Mouse (Mus musculus) limb, embryonic 13.5 days (tissue): ENCODE data around the gene Cd22. TPM values are rescaled to one million over a fixed set of nuclear protein-coding genes. Genes with fewer than 3 reads are reported as not detected.
"Not testable (repeated sequence)": the region's sequence is repeated elsewhere in the genome, so short reads cannot be mapped to it uniquely, and the experiment has no call there.

Source experiments
- ATAC-seq: fragments of 200-750 bp; cut with Nextera tagmentation; 2 replicates; pipeline ENCODE4 v1.8.0; 2017; ENCODE audit warnings: low read depth, moderate number of reproducible peaks, moderate TSS enrichment; ENCODE audit not compliant: low FRiP score
- H3K27ac ChIP-seq: fragments of 300-500 bp; sonication (generic); 2 replicates; pipeline ENCODE4 v1.5.1; 2015; ENCODE audit warnings: inconsistent platforms, mild to moderate bottlenecking, moderate library complexity
- H3K27me3 ChIP-seq: fragments of 300-500 bp; sonication (generic); 2 replicates; pipeline ENCODE4 v1.6.1; 2015; ENCODE audit warnings: mild to moderate bottlenecking, inconsistent platforms
- H3K36me3 ChIP-seq: fragments of 300-500 bp; sonication (generic); 2 replicates; pipeline ENCODE4 v1.6.1; 2015; ENCODE audit warnings: inconsistent platforms, mild to moderate bottlenecking, moderate library complexity
- H3K4me1 ChIP-seq: fragments of 300-500 bp; sonication (generic); 2 replicates; pipeline ENCODE4 v1.6.1; 2015; ENCODE audit warnings: inconsistent platforms
- H3K4me2 ChIP-seq: fragments of 300-500 bp; sonication (generic); replicated peaks from 2 replicates; pipeline ENCODE4 v1.6.1; 2015; ENCODE audit warnings: inconsistent platforms, mild to moderate bottlenecking, moderate library complexity
- H3K4me3 ChIP-seq: fragments of 300-500 bp; sonication (generic); 2 replicates; pipeline ENCODE4 v1.5.1; 2015; ENCODE audit warnings: moderate library complexity, mild to moderate bottlenecking, inconsistent platforms
- H3K9ac ChIP-seq: fragments of 300-500 bp; sonication (generic); 2 replicates; pipeline ENCODE4 v1.6.1; 2015; ENCODE audit warnings: mild to moderate bottlenecking, inconsistent platforms
- H3K9me3 ChIP-seq: fragments of 300-500 bp; sonication (generic); 2 replicates; pipeline ENCODE4 v1.6.1; 2016; ENCODE audit warnings: inconsistent platforms
- WGBS: fragments of 180-500 bp; shearing (Covaris S2); methylation state at CpG from one replicate; pipeline ENCODE4 v1.1.7; 2015; 5-methylcytosine and 5-hydroxymethylcytosine counted together
- polyA plus RNA-seq: library from polyadenylated mRNA; unstranded; fragments of >200 nt; fragmentation: Nextera tagmentation; extraction: Ambion mirVana; gene quantifications from 2 replicates; pipeline ENCODE4 v1.2.1, GENCODE M21; 2015

Gene Cd22
- polyA plus RNA-seq, 1 experiment from 2014 or later, result 0.09 TPM

GRCm38 (mm10) chr7:30837277-30837676, 42.9 kb downstream of the Cd22 start:
- no peak overlapping the region for H3K9ac ChIP-seq
- ATAC-seq, result no peak
- no peak overlapping the region for H3K27ac ChIP-seq
- H3K27me3 ChIP-seq, result no peaks in the 10 kb centered on the region
- H3K4me1 ChIP-seq, result no peaks in the 10 kb centered on the region
- H3K9me3 ChIP-seq, result no peaks in the 10 kb centered on the region
- no peak overlapping the region for H3K4me2 ChIP-seq
- H3K36me3 ChIP-seq, result no peaks in the 10 kb centered on the region
- no peak overlapping the region for H3K4me3 ChIP-seq

DNA sequence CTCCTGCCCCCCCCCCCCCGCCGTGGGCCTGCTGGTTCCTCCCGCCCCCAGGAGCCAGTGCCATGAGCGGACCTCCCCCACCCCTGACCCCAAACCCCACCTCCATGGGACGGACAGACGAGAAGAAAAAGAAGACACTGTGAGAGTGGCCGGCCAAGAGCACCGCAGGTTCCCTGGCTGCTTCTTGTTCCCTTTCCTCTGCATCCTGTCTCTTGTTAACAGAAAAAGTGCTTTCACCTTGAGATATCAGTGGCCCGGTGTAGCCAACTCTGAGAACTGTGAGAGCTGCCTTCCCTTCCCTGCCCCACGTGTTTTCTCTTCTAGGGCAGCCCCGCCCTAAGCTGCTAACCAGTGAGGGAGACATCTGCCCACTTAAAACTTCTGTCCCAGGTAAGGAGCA, 47.5 kb downstream of the Cd22 start:
- not testable (repeated sequence) for H3K9me3 ChIP-seq, H3K4me2 ChIP-seq, H3K27ac ChIP-seq, ATAC-seq, H3K4me3 ChIP-seq, H3K9ac ChIP-seq, H3K27me3 ChIP-seq, H3K36me3 ChIP-seq, H3K4me1 ChIP-seq
- 52% methylated on average over 7 of the region's 11 CpGs for WGBS

- no peaks in the 10 kb centered on the region for H3K27me3 ChIP-seq
- H3K27ac ChIP-seq, result no peak overlapping the region
- no peaks in the 10 kb centered on the region for H3K9me3 ChIP-seq
- ATAC-seq, result no peak
- no peaks in the 10 kb centered on the region for H3K36me3 ChIP-seq
- H3K9ac ChIP-seq, result no peak overlapping the region
- H3K4me3 ChIP-seq, result no peak overlapping the region
- WGBS, result 78% methylated on average over 17 of the region's 17 CpGs
- H3K4me1 ChIP-seq, result no peaks in the 10 kb centered on the region
- H3K4me2 ChIP-seq, result no peak overlapping the region
Observed at GRCm38 (mm10) chr7:30832261-30832660, 47.9 kb downstream of the Cd22 start.

DNA sequence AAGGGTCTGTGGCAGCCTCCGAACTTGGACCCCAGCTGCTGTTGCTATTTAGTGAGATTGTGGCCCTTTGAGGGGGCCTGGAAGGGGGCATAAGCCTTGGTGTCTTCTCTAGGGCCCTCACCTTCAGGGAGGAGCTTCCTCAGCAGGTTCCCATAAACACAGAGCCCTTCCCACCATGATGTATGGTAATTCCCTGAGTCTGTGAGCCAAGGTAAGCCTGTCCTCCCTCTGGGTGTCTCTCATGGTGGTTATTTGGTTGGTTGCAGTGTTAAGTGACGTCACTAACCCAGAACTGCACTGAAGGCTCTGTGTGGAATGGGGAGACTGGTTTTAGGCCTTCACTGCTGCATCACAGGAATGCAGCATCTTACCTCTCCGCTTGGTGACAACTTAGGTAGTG, 50.7 kb downstream of the Cd22 start:
- H3K9me3 ChIP-seq, result no peaks in the 10 kb centered on the region
- H3K27me3 ChIP-seq, result no peaks in the 10 kb centered on the region
- H3K27ac ChIP-seq, result no peak overlapping the region
- WGBS, result 61% methylated on average over 3 of the region's 3 CpGs
- no peak overlapping the region for H3K9ac ChIP-seq
- no peaks in the 10 kb centered on the region for H3K4me1 ChIP-seq
- H3K4me2 ChIP-seq, result no peak overlapping the region
- H3K4me3 ChIP-seq, result no peak overlapping the region
- ATAC-seq, result no peak
- no peaks in the 10 kb centered on the region for H3K36me3 ChIP-seq

DNA sequence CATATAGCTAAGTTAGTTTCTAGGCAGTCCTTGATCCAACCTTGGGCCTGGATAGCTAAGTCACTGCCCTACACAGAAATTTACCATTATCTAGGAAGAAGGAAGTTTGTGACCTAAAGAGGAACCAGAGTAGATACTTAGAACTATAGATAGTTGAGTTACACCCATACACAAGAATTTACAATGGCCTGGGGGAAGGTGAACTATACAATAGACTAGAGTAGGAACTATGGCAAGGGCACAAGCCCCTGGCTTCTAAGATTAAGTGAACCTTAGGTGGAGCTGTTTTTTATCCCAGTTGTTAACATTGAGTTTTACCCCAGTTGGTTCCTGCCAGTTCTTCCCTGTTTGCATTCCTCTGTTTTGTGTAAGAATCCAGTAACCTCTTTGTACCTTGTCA, 51.3 kb downstream of the Cd22 start:
- ATAC-seq, H3K27me3 ChIP-seq, H3K9ac ChIP-seq, H3K27ac ChIP-seq, H3K36me3 ChIP-seq, H3K4me3 ChIP-seq, H3K4me1 ChIP-seq, H3K9me3 ChIP-seq, H3K4me2 ChIP-seq: not testable (repeated sequence)

GRCm38 (mm10) chr7:30826660-30827059, 53.5 kb downstream of the Cd22 start:
- H3K4me2 ChIP-seq, result no peak overlapping the region
- 92% methylated on average over 7 of the region's 10 CpGs for WGBS
- no peaks in the 10 kb centered on the region for H3K9me3 ChIP-seq
- no peak overlapping the region for H3K4me3 ChIP-seq
- no peaks in the 10 kb centered on the region for H3K4me1 ChIP-seq
- H3K27me3 ChIP-seq, result no peaks in the 10 kb centered on the region
- no peak overlapping the region for H3K27ac ChIP-seq
- no peaks in the 10 kb centered on the region for H3K36me3 ChIP-seq
- H3K9ac ChIP-seq, result no peak overlapping the region
- no peak for ATAC-seq

DNA sequence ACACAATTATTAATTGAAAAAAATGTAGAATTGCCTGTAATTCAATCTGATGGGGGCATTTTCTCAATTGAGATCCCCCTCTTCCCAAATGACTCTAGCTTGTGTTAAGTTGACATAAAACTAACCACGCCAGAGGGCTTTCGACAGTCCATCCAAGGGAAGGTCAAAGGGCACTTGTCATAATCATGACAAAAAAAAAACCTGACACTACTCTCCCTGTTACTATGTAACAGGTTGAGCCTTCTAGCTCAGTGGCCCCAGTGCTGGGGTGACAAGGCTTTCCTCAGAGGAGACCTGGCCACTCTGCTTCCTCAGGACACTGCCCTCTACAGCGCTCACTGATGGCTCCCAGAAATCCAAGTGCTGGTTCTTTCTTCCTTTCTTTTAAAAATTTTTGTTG, 55.8 kb downstream of the Cd22 start:
- 89% methylated on average over 3 of the region's 3 CpGs for WGBS
- no peaks in the 10 kb centered on the region for H3K9me3 ChIP-seq
- no peak overlapping the region for H3K27ac ChIP-seq
- H3K27me3 ChIP-seq, result no peaks in the 10 kb centered on the region
- H3K9ac ChIP-seq, result no peak overlapping the region
- H3K4me1 ChIP-seq, result no peaks in the 10 kb centered on the region
- no peaks in the 10 kb centered on the region for H3K36me3 ChIP-seq
- no peak for ATAC-seq
- no peak overlapping the region for H3K4me3 ChIP-seq
- no peak overlapping the region for H3K4me2 ChIP-seq

GRCm38 (mm10) chr7:30823675-30824074, 56.5 kb downstream of the Cd22 start, which contains the start of gene Ffar2:
TSS of gene Ffar2 (minus strand) at chr7:30823775.
- ATAC-seq, result no peak
- no peaks in the 10 kb centered on the region for H3K4me1 ChIP-seq
- no peak within 1 kb of the TSS for H3K4me3 ChIP-seq
- no peak within 1 kb of the TSS for H3K9ac ChIP-seq
- 89% methylated on average over 18 of the region's 18 CpGs for WGBS
- no peaks in the 10 kb centered on the region for H3K36me3 ChIP-seq
- H3K9me3 ChIP-seq, result no peaks in the 10 kb centered on the region
- no peak within 1 kb of the TSS for H3K27ac ChIP-seq
- no peak within 1 kb of the TSS for H3K4me2 ChIP-seq
- no peaks in the 10 kb centered on the region for H3K27me3 ChIP-seq

- Histone ChIP-seq H3K27ac (no peak overlapping the region), H3K27me3 (no peaks in the 10 kb centered on the region), H3K9me3 (no peaks in the 10 kb centered on the region), H3K4me1 (no peaks in the 10 kb centered on the region), H3K4me3 (no peak overlapping the region), H3K4me2 (no peak overlapping the region), H3K36me3 (no peaks in the 10 kb centered on the region), H3K9ac (no peak overlapping the region)
- WGBS, result 63% methylated on average over 5 of the region's 5 CpGs
- ATAC-seq, result no peak
Observed at GRCm38 (mm10) chr7:30821532-30821931, 58.6 kb downstream of the Cd22 start.

GRCm38 (mm10) chr7:30820854-30821445, 59.2 kb downstream of the Cd22 start:
- H3K4me1 ChIP-seq, result no peaks in the 10 kb centered on the region
- no peak for ATAC-seq
- no peak overlapping the region for H3K27ac ChIP-seq
- no peaks in the 10 kb centered on the region for H3K36me3 ChIP-seq
- no peak overlapping the region for H3K4me2 ChIP-seq
- no peaks in the 10 kb centered on the region for H3K27me3 ChIP-seq
- H3K9me3 ChIP-seq, result no peaks in the 10 kb centered on the region
- 73% methylated on average over 7 of the region's 7 CpGs for WGBS
- no peak overlapping the region for H3K9ac ChIP-seq
- no peak overlapping the region for H3K4me3 ChIP-seq

DNA sequence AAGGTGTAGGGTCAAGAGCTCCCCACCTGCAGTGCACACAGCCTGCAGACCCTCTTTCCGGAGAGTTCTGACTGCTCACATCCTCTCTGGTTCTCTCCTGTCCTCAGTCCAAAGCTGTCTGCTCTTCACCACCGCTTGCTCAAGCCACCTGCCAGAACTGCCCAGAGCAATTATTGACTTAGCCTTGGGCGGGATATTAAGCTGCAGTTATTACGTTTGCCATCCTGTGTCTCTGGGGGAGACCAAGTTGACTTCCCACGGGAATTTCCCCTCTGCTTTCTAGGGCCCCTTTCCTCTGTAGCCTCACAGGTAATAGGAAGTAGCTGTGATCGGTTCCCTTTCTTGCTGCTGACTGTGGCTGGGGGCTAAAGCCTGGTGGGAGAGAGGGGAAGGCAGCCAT, 60.0 kb downstream of the Cd22 start:
- WGBS, result 67% methylated on average over 6 of the region's 6 CpGs
- Histone ChIP-seq H3K36me3 (no peaks in the 10 kb centered on the region), H3K4me1 (no peaks in the 10 kb centered on the region), H3K4me2 (no peak overlapping the region), H3K27ac (no peak overlapping the region), H3K4me3 (no peak overlapping the region), H3K9ac (no peak overlapping the region), H3K9me3 (no peaks in the 10 kb centered on the region), H3K27me3 (no peaks in the 10 kb centered on the region)
- ATAC-seq, result no peak
